Mouse (Mus musculus): Measurements from ENCODE around the gene Arhgap18.

Arhgap18 gene

GRCm38 (mm10) chr10:26828412-26829137 lies 75.4 kb downstream of the Arhgap18 start:
- DNase-seq (ENCODE audit: low spot score in 2 of 2), result no peak

- no peak for DNase-seq (ENCODE audit: low spot score in 2 of 2)
Measured at GRCm38 (mm10) chr10:26832068-26832467, 78.8 kb downstream of the Arhgap18 start.

GRCm38 (mm10) chr10:26832669-26833249 lies 79.5 kb downstream of the Arhgap18 start:
- no peak for DNase-seq (ENCODE audit: low spot score in 2 of 2)

- no peak for DNase-seq (ENCODE audit: low spot score in 2 of 2)
Measured at GRCm38 (mm10) chr10:26833393-26833792, 80.2 kb downstream of the Arhgap18 start.

GRCm38 (mm10) chr10:26849311-26849710 lies 96.1 kb downstream of the Arhgap18 start:
- DNase-seq (ENCODE audit: low spot score in 2 of 2), result no peak

- DNase-seq (ENCODE audit: low spot score in 2 of 2), result no peak
Measured at GRCm38 (mm10) chr10:26849854-26850253, 96.6 kb downstream of the Arhgap18 start.

GRCm38 (mm10) chr10:26854556-26855100 lies 101.4 kb downstream of the Arhgap18 start:
- no peak for DNase-seq (ENCODE audit: low spot score in 2 of 2)

- DNase-seq (ENCODE audit: low spot score in 2 of 2), result no peak
Measured at GRCm38 (mm10) chr10:26855851-26856535, 102.8 kb downstream of the Arhgap18 start.

GRCm38 (mm10) chr10:26857583-26857982 lies 104.4 kb downstream of the Arhgap18 start:
- no peak for DNase-seq (ENCODE audit: low spot score in 2 of 2)

- no peak for DNase-seq (ENCODE audit: low spot score in 2 of 2)
Measured at GRCm38 (mm10) chr10:26858537-26858936, 105.3 kb downstream of the Arhgap18 start.

GRCm38 (mm10) chr10:26861231-26861630 lies 108.0 kb downstream of the Arhgap18 start:
- DNase-seq (ENCODE audit: low spot score in 2 of 2), result no peak

- no peak for DNase-seq (ENCODE audit: low spot score in 2 of 2)
Measured at GRCm38 (mm10) chr10:26862207-26862606, 109.0 kb downstream of the Arhgap18 start.

GRCm38 (mm10) chr10:26863982-26864381 lies 110.8 kb downstream of the Arhgap18 start:
- no peak for DNase-seq (ENCODE audit: low spot score in 2 of 2)

- no peak for DNase-seq (ENCODE audit: low spot score in 2 of 2)
Measured at GRCm38 (mm10) chr10:26870802-26871201, 117.6 kb downstream of the Arhgap18 start.

- DNase-seq (ENCODE audit: low spot score in 2 of 2), result peak; percentile 19 to 20
Measured at GRCm38 (mm10) chr10:26877309-26877708, 124.1 kb downstream of the Arhgap18 start.

GRCm38 (mm10) chr10:26878924-26879600 lies 125.8 kb downstream of the Arhgap18 start:
- no peak for DNase-seq (ENCODE audit: low spot score in 2 of 2)

GRCm38 (mm10) chr10:26884949-26885348 lies 131.7 kb downstream of the Arhgap18 start:
- no peak for DNase-seq (ENCODE audit: low spot score in 2 of 2)

- DNase-seq (ENCODE audit: low spot score in 2 of 2), result no peak
Measured at GRCm38 (mm10) chr10:26889226-26889625, 136.0 kb downstream of the Arhgap18 start.

- DNase-seq (ENCODE audit: low spot score in 2 of 2), result no peak
Measured at GRCm38 (mm10) chr10:26889754-26890153, 136.5 kb downstream of the Arhgap18 start.

GRCm38 (mm10) chr10:26890269-26890955 lies 137.2 kb downstream of the Arhgap18 start:
- peak in 1 of 2 experiments; percentile 14 for DNase-seq (ENCODE audit: low spot score in 2 of 2)

- DNase-seq (ENCODE audit: low spot score in 2 of 2), result no peak
Measured at GRCm38 (mm10) chr10:26893091-26893490, 139.9 kb downstream of the Arhgap18 start.
